Mouse (Mus musculus) cerebellum, adult 2 months (tissue): ENCODE data around the gene Med16.

Experiments
- CTCF ChIP-seq: fragments of 200-500 bp; IDR thresholded peaks from 2 replicates; pipeline ENCODE4 v1.5.1; 2011; ENCODE audit warnings: low read depth, mild to moderate bottlenecking, control low read depth, low read length, moderate library complexity, borderline replicate concordance; ENCODE audit not compliant: insufficient read depth
- POLR2A ChIP-seq: fragments of 200-500 bp; IDR thresholded peaks from 2 replicates; pipeline ENCODE4 v1.6.1; 2011; ENCODE audit warnings: low read length, control low read depth, borderline replicate concordance; ENCODE audit not compliant: insufficient read depth

GRCm38 (mm10) chr10:79857894-79858293 lies 50.8 kb downstream of the Med16 start:
- TF ChIP-seq CTCF: no peak
- no peak for TF ChIP-seq POLR2A
